Mouse (Mus musculus) MEL-GATA-1-ER (cell line): ENCODE measurements around the gene Nxph2.
"Not testable (repeated sequence)": the region's sequence is repeated elsewhere in the genome, so short reads cannot be mapped to it uniquely, and the experiment has no call there.

Experiments
- DNase-seq: peaks from one replicate; pipeline ENCODE4 v3.0.0-alpha.2; 2012; ENCODE audit warnings: low read depth; ENCODE audit errors: extremely low read depth

The Nxph2 gene

GRCm38 (mm10) chr2:23320746-23321585 is at the start of gene Nxph2:
Gene Nxph2 (plus strand): TSS chr2:23321246.
- DNase-seq, result no peak

GRCm38 (mm10) chr2:23290991-23291390 is 30.1 kb upstream of the Nxph2 start:
- not testable (repeated sequence) for DNase-seq

DNA sequence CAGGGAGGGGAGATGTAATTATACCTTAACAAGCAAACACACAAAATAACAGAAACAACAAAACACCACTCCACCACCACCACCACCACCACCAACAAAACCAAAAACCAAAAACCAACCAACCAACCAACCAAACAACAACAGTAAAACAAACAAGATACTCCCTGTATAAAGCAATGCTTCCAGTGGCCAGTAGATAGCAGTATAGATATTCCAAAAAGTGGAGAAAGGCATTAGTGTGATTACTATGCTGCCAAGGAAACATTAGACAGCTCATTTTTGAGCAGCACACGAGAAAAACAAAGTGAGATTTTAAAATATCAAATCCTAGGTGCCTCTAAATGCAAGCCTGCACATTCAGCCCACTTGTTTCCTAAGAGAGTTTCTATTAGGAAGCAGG is 6.2 kb upstream of the Nxph2 start:
- no peak for DNase-seq
